Mouse (Mus musculus) thymus, adult 2 months (tissue): ENCODE results near the gene Apoh. TPM values are rescaled to one million over a fixed set of nuclear protein-coding genes. Genes with fewer than 3 reads are reported as not detected.

Experiments
- DNase-seq: peaks from one replicate; pipeline ENCODE4 v3.0.0; 2021
- H3K27ac ChIP-seq: fragments of 200-500 bp; 2 replicates; pipeline ENCODE4 v1.5.1; 2012; ENCODE audit warnings: low read length, control low read depth; ENCODE audit not compliant: control insufficient read depth, insufficient read depth
- H3K27me3 ChIP-seq: fragments of 200-500 bp; 2 replicates; pipeline ENCODE4 v1.6.1; 2012; ENCODE audit warnings: mild to moderate bottlenecking, low read length, moderate library complexity, mixed read lengths; ENCODE audit not compliant: control insufficient read depth, insufficient read depth
- H3K36me3 ChIP-seq: fragments of 200-500 bp; 2 replicates; pipeline ENCODE4 v1.6.1; 2012; ENCODE audit warnings: mild to moderate bottlenecking, low read length, moderate library complexity; ENCODE audit not compliant: control insufficient read depth, insufficient read depth
- H3K4me1 ChIP-seq: fragments of 200-500 bp; replicated peaks from 2 replicates; pipeline ENCODE4 v1.6.1; 2012; ENCODE audit warnings: low read length; ENCODE audit not compliant: control insufficient read depth, insufficient read depth
- H3K4me3 ChIP-seq: fragments of 200-500 bp; 2 replicates; pipeline ENCODE4 v1.5.1; 2012; ENCODE audit warnings: mild to moderate bottlenecking, low read length, control low read depth, moderate library complexity; ENCODE audit not compliant: control insufficient read depth, insufficient read depth
- CTCF ChIP-seq: fragments of 200-500 bp; IDR thresholded peaks from 2 replicates; pipeline ENCODE4 v1.5.1; 2012; ENCODE audit warnings: mild to moderate bottlenecking, control low read depth, low read length, moderate library complexity, borderline replicate concordance; ENCODE audit not compliant: control insufficient read depth, poor library complexity, insufficient read depth; ENCODE audit errors: extremely low read depth
- POLR2A ChIP-seq: fragments of 200-500 bp; IDR thresholded peaks from 2 replicates; pipeline ENCODE4 v1.6.1; 2012; ENCODE audit warnings: mild to moderate bottlenecking, low read length, control low read depth, moderate library complexity; ENCODE audit not compliant: control insufficient read depth, poor library complexity, insufficient read depth; ENCODE audit errors: extremely low read depth
- WGBS: fragments of 180-500 bp; shearing (Covaris S2); methylation state at CpG from one replicate; pipeline ENCODE4 v1.1.7; 2018; 5-methylcytosine and 5-hydroxymethylcytosine counted together
- polyA plus RNA-seq: library from polyadenylated mRNA; depleted of rRNA; stranded (reverse); fragments of >200 nt; gene quantifications from 2 replicates; pipeline ENCODE4 v1.2.3, GENCODE M21; 2012; rRNA removed

Gene Apoh
- polyA plus RNA-seq, 1 experiment: 0.40 TPM

DNA sequence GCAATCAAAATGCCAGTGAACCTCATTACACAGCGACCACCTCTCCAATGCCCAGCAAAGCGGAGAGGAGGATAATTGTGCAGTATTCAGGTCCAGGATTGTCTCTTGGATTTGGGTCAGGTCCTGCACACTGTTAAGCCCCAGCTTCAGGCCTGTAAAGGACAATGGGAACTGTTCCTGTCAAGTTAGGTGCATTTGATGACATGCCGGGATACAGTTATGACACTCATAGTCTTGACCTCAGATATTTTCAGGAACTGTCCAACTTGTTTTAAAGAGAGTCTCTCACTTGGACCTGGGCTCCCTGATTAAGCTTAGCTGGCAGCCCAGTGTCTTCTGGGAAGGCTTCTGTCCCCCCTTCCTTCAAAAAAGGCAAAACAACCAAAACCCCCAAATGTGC lies 82.9 kb downstream of the Apoh start:
- Histone ChIP-seq H3K27me3 (peaks cover 5% of the 10 kb centered on the region; the same call in 1 of the 2 replicates), H3K36me3 (no peaks in the 10 kb centered on the region), H3K4me3 (no peak overlapping the region), H3K27ac (no peak overlapping the region), H3K4me1 (peaks cover 6% of the 10 kb centered on the region; the same call in 1 of the 2 replicates)
- DNase-seq: no peak
- 92% methylated on average over 3 of the region's 3 CpGs for WGBS
- TF ChIP-seq POLR2A: no peak
- no peak for TF ChIP-seq CTCF

DNA sequence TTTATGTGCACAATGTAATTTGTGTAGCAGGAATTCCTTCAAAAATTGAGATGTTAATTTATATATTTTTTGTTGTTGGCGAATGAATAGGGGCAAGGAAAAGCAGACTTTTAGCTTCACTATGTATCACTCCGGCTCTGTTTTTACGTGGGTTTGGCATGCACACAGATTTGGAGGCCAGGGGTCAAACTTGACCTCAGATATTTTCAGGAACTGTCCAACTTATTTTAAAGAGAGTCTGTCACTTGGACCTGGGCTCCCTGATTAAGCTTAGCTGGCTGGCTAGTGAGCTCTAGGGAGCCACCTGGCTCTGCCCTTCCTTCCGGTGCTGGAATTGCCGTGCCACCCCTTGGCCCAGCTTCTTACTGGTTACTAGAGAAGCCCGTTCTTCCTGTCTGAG lies 84.0 kb downstream of the Apoh start:
- TF ChIP-seq POLR2A: no peak
- TF ChIP-seq CTCF: no peak
- H3K4me3 ChIP-seq: no peak overlapping the region

DNA sequence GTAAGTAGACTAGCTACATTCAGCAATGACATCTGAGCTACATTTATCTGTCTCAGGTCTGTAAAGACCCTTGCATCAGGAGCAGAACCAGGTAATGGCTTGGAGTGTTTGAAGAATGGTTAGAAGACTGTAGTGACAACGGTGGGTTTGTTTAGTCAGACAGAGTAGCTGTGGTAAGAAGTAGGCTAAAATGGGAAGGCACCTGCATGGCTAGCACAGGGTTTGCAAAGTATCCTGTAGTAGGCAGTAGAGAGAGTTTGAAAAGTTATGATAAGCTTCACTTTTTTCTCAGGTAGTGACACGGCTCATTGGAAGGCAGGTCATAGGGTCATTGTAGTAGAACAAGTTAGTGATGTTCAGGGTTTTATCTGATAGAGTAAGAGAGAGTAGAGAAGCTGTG lies 85.9 kb downstream of the Apoh start:
- no peak for TF ChIP-seq CTCF
- no peak for TF ChIP-seq POLR2A
- WGBS: 55% methylated on average over 2 of the region's 2 CpGs
- DNase-seq: no peak
- H3K4me3 ChIP-seq: no peak overlapping the region
- no peaks in the 10 kb centered on the region for H3K36me3 ChIP-seq
- H3K27ac ChIP-seq: no peak overlapping the region
- H3K4me1 ChIP-seq: peaks cover 6% of the 10 kb centered on the region; the same call in 1 of the 2 replicates
- H3K27me3 ChIP-seq: peaks cover 5% of the 10 kb centered on the region; the same call in 1 of the 2 replicates

More for the DNA sequence above, 84.0 kb downstream of the Apoh start:
- no peak overlapping the region for H3K27ac ChIP-seq
- no peaks in the 10 kb centered on the region for H3K36me3 ChIP-seq
- H3K27me3 ChIP-seq: peaks cover 5% of the 10 kb centered on the region; the same call in 1 of the 2 replicates
- 82% methylated on average over 6 of the region's 6 CpGs for WGBS
- no peak for DNase-seq
- peaks cover 6% of the 10 kb centered on the region; the same call in 1 of the 2 replicates for H3K4me1 ChIP-seq

DNA sequence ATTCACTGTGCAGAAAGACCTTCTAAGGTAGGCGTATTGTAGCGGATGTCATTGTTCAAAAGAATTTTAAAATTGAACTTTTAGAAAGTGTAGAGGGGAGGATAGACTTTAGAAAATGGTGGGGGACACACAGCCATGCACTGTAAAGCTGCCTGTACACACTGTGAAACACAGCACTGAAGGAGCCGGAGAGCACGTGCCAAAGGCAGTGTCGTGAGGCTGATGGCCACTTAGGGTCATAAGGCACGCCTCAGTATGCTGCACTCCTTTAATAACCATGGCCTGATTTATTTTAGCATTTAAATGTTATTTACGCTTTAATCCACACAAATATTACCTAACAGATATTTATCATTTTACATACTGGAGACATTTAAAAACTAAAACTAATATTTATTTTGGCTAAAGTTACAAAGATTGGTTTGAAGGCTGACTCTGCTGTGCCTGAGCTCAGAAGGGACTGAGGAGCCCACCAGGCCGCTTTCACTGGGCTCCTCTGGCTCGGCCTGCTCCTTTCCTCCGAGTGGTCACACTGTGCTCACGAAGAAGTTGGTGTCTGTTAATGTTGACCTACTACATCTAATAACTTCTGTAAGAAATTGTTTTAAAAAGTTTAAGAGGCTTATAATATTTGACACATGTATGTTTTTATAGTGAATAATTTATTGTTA lies 100.9 kb downstream of the Apoh start:
- H3K36me3 ChIP-seq: no peaks in the 10 kb centered on the region

DNA sequence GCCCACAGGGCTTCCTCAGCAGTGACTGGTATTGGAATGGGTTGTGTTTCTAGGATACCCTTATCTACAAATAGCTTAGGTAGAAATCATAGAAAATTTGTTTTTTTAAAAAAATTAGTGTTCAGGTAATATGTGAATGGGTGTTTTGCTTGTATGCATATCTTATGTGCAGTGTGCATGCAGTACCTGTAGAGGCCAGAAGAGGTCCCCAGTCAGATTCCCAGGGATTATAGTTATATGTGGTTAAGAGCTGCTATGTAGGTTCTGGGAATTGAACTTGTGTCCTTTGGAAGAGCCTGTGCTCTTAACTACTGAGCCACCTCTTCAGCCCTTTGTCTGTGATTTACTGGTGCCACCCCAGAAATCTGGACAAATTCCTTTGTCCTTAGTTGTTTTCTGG lies 104.0 kb downstream of the Apoh start:
- Histone ChIP-seq H3K4me3 (no peak overlapping the region), H3K27me3 (no peaks in the 10 kb centered on the region), H3K36me3 (no peaks in the 10 kb centered on the region), H3K27ac (no peak overlapping the region), H3K4me1 (no peaks in the 10 kb centered on the region)
- peak; percentile 30 for DNase-seq
- TF ChIP-seq CTCF: no peak
- TF ChIP-seq POLR2A: no peak

More for the DNA sequence above, 100.9 kb downstream of the Apoh start:
- no peak overlapping the region for H3K27ac ChIP-seq
- H3K4me1 ChIP-seq: no peaks in the 10 kb centered on the region
- TF ChIP-seq CTCF: no peak
- TF ChIP-seq POLR2A: no peak
- 98% methylated on average over 11 of the region's 11 CpGs for WGBS
- H3K27me3 ChIP-seq: no peaks in the 10 kb centered on the region
- DNase-seq: no peak
- no peak overlapping the region for H3K4me3 ChIP-seq

DNA sequence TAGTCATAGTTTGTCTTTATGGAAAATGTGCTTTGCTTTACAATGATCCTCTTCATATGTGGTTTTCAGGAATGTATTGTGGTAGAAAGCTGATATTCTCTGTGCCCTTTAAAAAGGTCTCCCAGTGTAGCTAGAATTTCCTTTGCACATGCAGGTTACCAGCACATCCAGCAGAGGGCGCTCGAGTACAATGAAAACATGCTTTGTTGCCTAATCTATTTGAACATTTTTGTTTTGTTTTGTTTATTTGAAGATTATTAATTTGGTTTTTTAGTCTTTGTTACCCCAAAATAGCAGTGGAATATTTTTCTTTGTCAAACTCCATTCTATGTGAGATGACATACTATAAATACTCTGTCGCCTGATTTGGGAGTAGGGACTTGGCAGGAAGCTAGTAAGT lies 106.7 kb downstream of the Apoh start:
- 33% methylated on average over 3 of the region's 3 CpGs for WGBS

DNA sequence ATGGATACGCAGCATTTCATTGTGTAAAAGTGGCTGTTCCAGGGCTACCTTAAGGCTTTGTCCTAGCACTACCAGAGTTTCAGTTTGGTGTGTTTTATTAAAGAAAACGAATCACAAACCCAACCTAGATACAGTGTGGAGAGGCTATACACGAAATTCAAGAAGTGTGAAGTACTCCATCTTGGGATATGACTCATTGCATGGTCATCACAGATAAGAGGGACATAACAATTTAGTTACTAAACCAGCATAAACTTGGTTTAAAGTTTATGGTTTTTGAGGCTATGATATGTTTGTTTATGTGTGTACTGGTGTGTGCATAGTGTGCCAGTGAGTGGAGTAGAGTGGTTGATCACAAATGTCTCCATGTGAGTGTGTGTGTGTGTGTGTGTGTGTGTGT lies 116.4 kb downstream of the Apoh start:
- WGBS: 87% methylated on average over 3 of the region's 3 CpGs

More for the DNA sequence above, 106.7 kb downstream of the Apoh start:
- TF ChIP-seq CTCF: no peak
- no peak for TF ChIP-seq POLR2A
- no peaks in the 10 kb centered on the region for H3K27me3 ChIP-seq
- peak; percentile 63 for DNase-seq
- H3K4me1 ChIP-seq: no peaks in the 10 kb centered on the region
- no peak overlapping the region for H3K4me3 ChIP-seq
- no peaks in the 10 kb centered on the region for H3K36me3 ChIP-seq
- no peak overlapping the region for H3K27ac ChIP-seq

More for the DNA sequence above, 116.4 kb downstream of the Apoh start:
- Histone ChIP-seq H3K4me3 (no peak overlapping the region), H3K27ac (no peak overlapping the region), H3K36me3 (no peaks in the 10 kb centered on the region), H3K4me1 (no peaks in the 10 kb centered on the region), H3K27me3 (no peaks in the 10 kb centered on the region)
- DNase-seq: no peak
- TF ChIP-seq CTCF (no peak), POLR2A (no peak)

Other genes starting within 250 kb of the Apoh start
- 11.0 and 12.2 TPM in 2 replicates for gene Prkca, start 574 bp downstream of the Apoh start, polyA plus RNA-seq
- 0.07 and 0.14 TPM in 2 replicates for gene Cep112, start 81.8 kb downstream of the Apoh start, polyA plus RNA-seq